Mouse (Mus musculus) heart, postnatal 0 days (tissue): ENCODE data around the gene Plcb4.

Experiments used
- CTCF ChIP-seq: IDR thresholded peaks from 2 replicates; pipeline ENCODE4 v1.5.1; 2016; ENCODE audit warnings: antibody characterized with exemption, control low read depth, low read depth
- EP300 ChIP-seq: IDR thresholded peaks from 2 replicates; pipeline ENCODE4 v1.6.1; 2016; ENCODE audit warnings: antibody characterized with exemption, low read depth

DNA sequence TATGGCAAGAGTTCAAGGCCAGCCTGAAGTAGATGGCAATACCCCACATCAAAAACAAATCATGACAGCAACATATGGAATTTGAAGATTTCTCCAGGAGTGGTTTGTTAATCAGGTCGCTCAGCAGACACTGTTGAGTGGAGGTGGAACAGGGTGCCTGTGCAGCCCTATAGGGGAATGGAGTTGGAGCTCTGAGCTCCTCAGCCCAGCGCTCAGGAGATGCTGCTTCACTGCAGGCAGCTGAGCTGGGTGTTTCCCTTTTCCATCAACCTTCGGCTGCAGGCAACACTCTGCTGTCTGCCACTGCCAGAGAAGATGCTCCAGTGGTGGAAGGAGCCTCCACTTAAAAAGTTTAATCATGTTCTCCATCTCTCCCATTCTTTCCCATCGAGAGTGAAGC is 149.5 kb downstream of the Plcb4 start:
- TF ChIP-seq CTCF (no peak), EP300 (no peak)
